Mouse (Mus musculus) myocyte (in vitro differentiated cells): ENCODE data around the gene Aspn. TPM values are rescaled to one million over a fixed set of nuclear protein-coding genes. Genes with fewer than 3 reads are reported as not detected.
A peak's percentile ranks its signal among the peaks of the same experiment; 100 is the strongest.

Source experiments
- H3K27me3 ChIP-seq: one replicate; pipeline ENCODE4 v1.6.1; 2011; ENCODE audit not compliant: control insufficient read depth, insufficient read depth, insufficient read length
- H3K36me3 ChIP-seq: one replicate; pipeline ENCODE4 v1.6.1; 2011; ENCODE audit not compliant: control insufficient read depth, insufficient read depth
- H3K4me2 ChIP-seq: one replicate; pipeline ENCODE4 v1.6.1; 2011; ENCODE audit warnings: low read depth, control low read depth
- H3K4me3 ChIP-seq: one replicate; pipeline ENCODE4 v1.5.1; 2011; ENCODE audit warnings: mild to moderate bottlenecking, control low read depth, moderate library complexity
- H3K79me2 ChIP-seq: one replicate; pipeline ENCODE4 v1.6.1; 2011; ENCODE audit not compliant: control insufficient read depth, insufficient read depth
- H3ac ChIP-seq: one replicate; pipeline ENCODE4 v1.6.1; 2011; ENCODE audit not compliant: control insufficient read depth, insufficient read length
- CEBPB ChIP-seq: IDR thresholded peaks from 2 replicates; pipeline ENCODE4 v1.6.1; 2011; ENCODE audit warnings: mild to moderate bottlenecking, moderate library complexity; ENCODE audit not compliant: poor library complexity, insufficient read depth, severe bottlenecking
- E2F4 ChIP-seq: IDR thresholded peaks from one replicate; pipeline ENCODE4 v1.6.1; 2011; ENCODE audit warnings: mild to moderate bottlenecking, control low read depth, moderate library complexity; ENCODE audit not compliant: insufficient read depth
- MAX ChIP-seq: IDR thresholded peaks from one replicate; pipeline ENCODE4 v1.6.1; 2011; ENCODE audit warnings: low read depth, mild to moderate bottlenecking, control low read depth
- MYOD1 ChIP-seq, 3 experiments: IDR thresholded peaks; one replicate each; pipeline ENCODE4 v1.6.1; 2011; ENCODE audit warnings: control low read depth in 2 of 3, low read depth in 2 of 3, mild to moderate bottlenecking in 2 of 3, moderate library complexity in 1 of 3; ENCODE audit not compliant: insufficient read length in 2 of 3, control insufficient read depth in 1 of 3
- MYOG ChIP-seq, 3 experiments: IDR thresholded peaks; one replicate each; pipeline ENCODE4 v1.6.1; 2011; ENCODE audit warnings: control low read depth in 2 of 3, low read depth in 2 of 3, mild to moderate bottlenecking in 2 of 3; ENCODE audit not compliant: insufficient read length in 2 of 3, control insufficient read depth in 1 of 3, insufficient read depth in 1 of 3
- POLR2A ChIP-seq: IDR thresholded peaks from one replicate; pipeline ENCODE4 v1.6.1; 2011; ENCODE audit warnings: low read depth, mild to moderate bottlenecking, control low read depth, moderate library complexity; ENCODE audit not compliant: insufficient read length
- POLR2AphosphoS2 ChIP-seq: IDR thresholded peaks from one replicate; pipeline ENCODE4 v1.6.1; 2011; ENCODE audit warnings: low read depth, control low read depth; ENCODE audit not compliant: insufficient read length
- REST ChIP-seq: IDR thresholded peaks from one replicate; pipeline ENCODE4 v1.6.1; 2011; ENCODE audit warnings: mild to moderate bottlenecking, control low read depth, moderate library complexity; ENCODE audit not compliant: insufficient read depth, insufficient read length
- SRF ChIP-seq: IDR thresholded peaks from one replicate; pipeline ENCODE4 v1.6.1; 2011; ENCODE audit warnings: low read depth; ENCODE audit not compliant: control insufficient read depth, insufficient read length
- TCF12 ChIP-seq: IDR thresholded peaks from one replicate; pipeline ENCODE4 v1.6.1; 2011; ENCODE audit warnings: mild to moderate bottlenecking, control low read depth; ENCODE audit not compliant: poor library complexity, insufficient read depth, severe bottlenecking
- TCF3 ChIP-seq: IDR thresholded peaks from one replicate; pipeline ENCODE4 v1.6.1; 2011; ENCODE audit warnings: low read depth, control low read depth; ENCODE audit not compliant: insufficient read length
- USF1 ChIP-seq: IDR thresholded peaks from one replicate; pipeline ENCODE4 v1.6.1; 2011; ENCODE audit warnings: low read depth, mild to moderate bottlenecking, control low read depth, moderate library complexity
- polyA plus RNA-seq: library from polyadenylated mRNA; unstranded; fragments of >200 nt; fragmentation: generic; extraction: Trizol; gene quantifications from one replicate; pipeline ENCODE4 v1.2.1, GENCODE M21; 2012; ENCODE audit warnings: missing spikeins

Gene Aspn
- polyA plus RNA-seq, 1 experiment: 0.37 TPM

- H3K27me3 ChIP-seq: no peaks in the 10 kb centered on the region
- H3K36me3 ChIP-seq: no peaks in the 10 kb centered on the region
- H3ac ChIP-seq: no peak overlapping the region
- H3K4me2 ChIP-seq: peak overlapping the region; percentile 28
- TF ChIP-seq USF1: no peak
- TF ChIP-seq MAX: no peak
- H3K4me3 ChIP-seq: no peak overlapping the region
- no peaks in the 10 kb centered on the region for H3K79me2 ChIP-seq
These were observed 2.3 kb downstream of the Aspn start for GRCm38 (mm10) chr13:49546517-49546916.

GRCm38 (mm10) chr13:49547563-49548150, 3.4 kb downstream of the Aspn start:
- TF ChIP-seq E2F4 (no peak), TCF3 (no peak), USF1 (no peak), MYOG (IDR thresholded peaks at IDR 0.05; ENCODE audit: control insufficient read depth in 1 of 3, insufficient read depth in 1 of 3, insufficient read length in 2 of 3, low read depth in 2 of 3) (no peak), POLR2AphosphoS2 (no peak), SRF (no peak), MYOD1 (IDR thresholded peaks at IDR 0.05; ENCODE audit: control insufficient read depth in 1 of 3, insufficient read length in 2 of 3, low read depth in 2 of 3) (no peak)
- Histone ChIP-seq H3K4me2 (no peak overlapping the region), H3K36me3 (no peaks in the 10 kb centered on the region), H3K27me3 (no peaks in the 10 kb centered on the region), H3K4me3 (no peak overlapping the region), H3K79me2 (no peaks in the 10 kb centered on the region), H3ac (no peak overlapping the region)

GRCm38 (mm10) chr13:49549616-49550015, 5.4 kb downstream of the Aspn start:
- Histone ChIP-seq H3K27me3 (no peaks in the 10 kb centered on the region), H3K4me3 (no peak overlapping the region), H3K79me2 (no peaks in the 10 kb centered on the region), H3K4me2 (peak overlapping the region; percentile 30), H3K36me3 (no peaks in the 10 kb centered on the region), H3ac (no peak overlapping the region)
- TF ChIP-seq MYOD1 (IDR thresholded peaks at IDR 0.05; ENCODE audit: control insufficient read depth in 1 of 3, insufficient read length in 2 of 3, low read depth in 2 of 3) (no peak), USF1 (no peak), CEBPB (no peak), E2F4 (no peak), TCF12 (no peak), SRF (no peak), TCF3 (no peak), POLR2A (no peak)

- Histone ChIP-seq H3K27me3 (no peaks in the 10 kb centered on the region), H3ac (no peak overlapping the region), H3K4me3 (no peak overlapping the region), H3K79me2 (no peaks in the 10 kb centered on the region), H3K36me3 (no peaks in the 10 kb centered on the region), H3K4me2 (peak overlapping the region; percentile 39)
- TF ChIP-seq REST: no peak
- TF ChIP-seq MYOG (IDR thresholded peaks at IDR 0.05; ENCODE audit: control insufficient read depth in 1 of 3, insufficient read depth in 1 of 3, insufficient read length in 2 of 3, low read depth in 2 of 3): peak; percentile 61 to 84 (median 69)
- TF ChIP-seq MAX: no peak
- TF ChIP-seq USF1: no peak
- peak; percentile 42 for TF ChIP-seq TCF3
- TF ChIP-seq POLR2A: no peak
- TF ChIP-seq CEBPB: no peak
- TF ChIP-seq TCF12: peak; percentile 16
- no peak for TF ChIP-seq POLR2AphosphoS2
- peak; percentile 93 to 98 (median 98) for TF ChIP-seq MYOD1 (IDR thresholded peaks at IDR 0.05; ENCODE audit: control insufficient read depth in 1 of 3, insufficient read length in 2 of 3, low read depth in 2 of 3)
These were observed 10.3 kb downstream of the Aspn start for GRCm38 (mm10) chr13:49554519-49554918.

GRCm38 (mm10) chr13:49556203-49556602, 12.0 kb downstream of the Aspn start:
- no peaks in the 10 kb centered on the region for H3K79me2 ChIP-seq

GRCm38 (mm10) chr13:49556924-49557323, 12.7 kb downstream of the Aspn start:
- no peaks in the 10 kb centered on the region for H3K27me3 ChIP-seq
- no peak overlapping the region for H3ac ChIP-seq
- no peak overlapping the region for H3K4me2 ChIP-seq
- H3K4me3 ChIP-seq: no peak overlapping the region
- no peaks in the 10 kb centered on the region for H3K36me3 ChIP-seq
- H3K79me2 ChIP-seq: no peaks in the 10 kb centered on the region
- TF ChIP-seq POLR2AphosphoS2: no peak

More at GRCm38 (mm10) chr13:49556203-49556602, 12.0 kb downstream of the Aspn start:
- no peaks in the 10 kb centered on the region for H3K27me3 ChIP-seq
- no peak overlapping the region for H3ac ChIP-seq
- H3K36me3 ChIP-seq: no peaks in the 10 kb centered on the region
- no peak overlapping the region for H3K4me3 ChIP-seq
- no peak overlapping the region for H3K4me2 ChIP-seq
- TF ChIP-seq MYOD1 (IDR thresholded peaks at IDR 0.05; ENCODE audit: control insufficient read depth in 1 of 3, insufficient read length in 2 of 3, low read depth in 2 of 3) (no peak), USF1 (peak; percentile 64), MYOG (IDR thresholded peaks at IDR 0.05; ENCODE audit: control insufficient read depth in 1 of 3, insufficient read depth in 1 of 3, insufficient read length in 2 of 3, low read depth in 2 of 3) (no peak)
